Mouse (Mus musculus) lung, adult 2 months (tissue): ENCODE results near the gene 6330403K07Rik.

Source experiments
- CTCF ChIP-seq: fragments of 200-500 bp; IDR thresholded peaks from 2 replicates; pipeline ENCODE4 v1.5.1; 2011; ENCODE audit warnings: mild to moderate bottlenecking, low read length, control low read depth; ENCODE audit not compliant: insufficient read depth
- POLR2A ChIP-seq: fragments of 200-500 bp; IDR thresholded peaks from 2 replicates; pipeline ENCODE4 v1.6.1; 2011; ENCODE audit warnings: low read depth, mild to moderate bottlenecking, control low read depth, low read length, borderline replicate concordance; ENCODE audit errors: extremely low read depth

- TF ChIP-seq CTCF = no peak
- TF ChIP-seq POLR2A = no peak
Measured at GRCm38 (mm10) chr11:71032070-71032469, 1.2 kb downstream of the 6330403K07Rik start.
